Mouse (Mus musculus) cortical plate, adult 2 months (tissue): Measurements from ENCODE around the gene Tmem9b. TPM values are rescaled to one million over a fixed set of nuclear protein-coding genes. Genes with fewer than 3 reads are reported as not detected.

Source experiments
- H3K27ac ChIP-seq: fragments of 200-500 bp; 2 replicates; pipeline ENCODE4 v1.5.1; 2012; ENCODE audit warnings: low read length, control low read depth, inconsistent platforms; ENCODE audit not compliant: insufficient read depth
- H3K4me1 ChIP-seq: fragments of 200-500 bp; 2 replicates; pipeline ENCODE4 v1.6.1; 2011; ENCODE audit warnings: low read length; ENCODE audit not compliant: control insufficient read depth, insufficient read depth
- H3K4me3 ChIP-seq: fragments of 200-500 bp; 2 replicates; pipeline ENCODE4 v1.5.1; 2011; ENCODE audit warnings: mild to moderate bottlenecking, low read length, control low read depth; ENCODE audit not compliant: insufficient read depth
- CTCF ChIP-seq: fragments of 200-500 bp; IDR thresholded peaks from 2 replicates; pipeline ENCODE4 v1.5.1; 2011; ENCODE audit warnings: mild to moderate bottlenecking, control low read depth, low read length; ENCODE audit not compliant: insufficient read depth; ENCODE audit errors: extremely low read depth
- POLR2A ChIP-seq: fragments of 200-500 bp; IDR thresholded peaks from 2 replicates; pipeline ENCODE4 v1.6.1; 2011; ENCODE audit warnings: mild to moderate bottlenecking, low read length, control low read depth; ENCODE audit not compliant: insufficient read depth; ENCODE audit errors: extremely low read depth
- polyA plus RNA-seq: library from polyadenylated mRNA; depleted of rRNA; stranded (reverse); fragments of >200 nt; gene quantifications from 2 replicates; pipeline ENCODE4 v1.2.3, GENCODE M21; 2012

The Tmem9b gene
- polyA plus RNA-seq, 1 experiment, result 153 TPM

- no peak overlapping the region for H3K4me3 ChIP-seq
- no peak for TF ChIP-seq POLR2A
- no peak for TF ChIP-seq CTCF
- H3K27ac ChIP-seq, result no peak overlapping the region
- peaks cover 3% of the 10 kb centered on the region; the same call in 1 of the 2 replicates for H3K4me1 ChIP-seq
These were observed 4.9 kb downstream of the Tmem9b start for GRCm38 (mm10) chr7:109747747-109748146.

GRCm38 (mm10) chr7:109741703-109742102 lies 11.0 kb downstream of the Tmem9b start:
- Histone ChIP-seq H3K27ac (no peak overlapping the region), H3K4me3 (no peak overlapping the region), H3K4me1 (no peaks in the 10 kb centered on the region)
- no peak for TF ChIP-seq CTCF
- TF ChIP-seq POLR2A, result no peak

- TF ChIP-seq POLR2A (no peak), CTCF (no peak)
- Histone ChIP-seq H3K27ac (no peak overlapping the region), H3K4me1 (no peaks in the 10 kb centered on the region), H3K4me3 (no peak overlapping the region)
These were observed 11.6 kb downstream of the Tmem9b start for GRCm38 (mm10) chr7:109741060-109741459.

- H3K27ac ChIP-seq, result no peak overlapping the region
- no peaks in the 10 kb centered on the region for H3K4me1 ChIP-seq
- TF ChIP-seq POLR2A, result no peak
- TF ChIP-seq CTCF, result no peak
- no peak overlapping the region for H3K4me3 ChIP-seq
These were observed 12.8 kb downstream of the Tmem9b start for GRCm38 (mm10) chr7:109739822-109740370.

GRCm38 (mm10) chr7:109734806-109735205 lies 17.9 kb downstream of the Tmem9b start:
- Histone ChIP-seq H3K27ac (no peak overlapping the region), H3K4me3 (no peak overlapping the region), H3K4me1 (no peaks in the 10 kb centered on the region)
- no peak for TF ChIP-seq POLR2A
- TF ChIP-seq CTCF, result no peak

- TF ChIP-seq CTCF, result no peak
- TF ChIP-seq POLR2A, result no peak
- Histone ChIP-seq H3K27ac (no peak within 1 kb of the TSS), H3K4me1 (peaks cover 1% of the 10 kb centered on the region; the same call in 1 of the 2 replicates), H3K4me3 (no peak within 1 kb of the TSS)
These were observed 21.0 kb downstream of the Tmem9b start, which contains the start of gene Ascl3 for GRCm38 (mm10) chr7:109731626-109732025. Gene Ascl3, minus strand, starts transcription at chr7:109731726.

- no peak within 1 kb of the TSS for H3K4me3 ChIP-seq
- no peak within 1 kb of the TSS for H3K27ac ChIP-seq
- no peak for TF ChIP-seq POLR2A
- no peak for TF ChIP-seq CTCF
- H3K4me1 ChIP-seq, result no peaks in the 10 kb centered on the region
These were observed 29.0 kb downstream of the Tmem9b start, which contains the start of gene BC051019 for GRCm38 (mm10) chr7:109723697-109724096. Gene BC051019, minus strand, starts transcription at chr7:109723850.

GRCm38 (mm10) chr7:109723114-109723513 lies 29.6 kb downstream of the Tmem9b start:
- H3K27ac ChIP-seq, result no peak overlapping the region
- no peaks in the 10 kb centered on the region for H3K4me1 ChIP-seq
- TF ChIP-seq CTCF (no peak), POLR2A (no peak)
- H3K4me3 ChIP-seq, result no peak overlapping the region

- no peak overlapping the region for H3K27ac ChIP-seq
- TF ChIP-seq CTCF (no peak), POLR2A (no peak)
- H3K4me1 ChIP-seq, result no peaks in the 10 kb centered on the region
- H3K4me3 ChIP-seq, result no peak overlapping the region
These were observed 30.1 kb downstream of the Tmem9b start for GRCm38 (mm10) chr7:109722618-109723017.

GRCm38 (mm10) chr7:109719286-109719685 lies 33.4 kb downstream of the Tmem9b start:
- Histone ChIP-seq H3K4me1 (no peaks in the 10 kb centered on the region), H3K27ac (no peak overlapping the region)
- no peak for TF ChIP-seq POLR2A
- peak; percentile 56; the same call in 1 of the 2 replicates for TF ChIP-seq CTCF

More at GRCm38 (mm10) chr7:109719286-109719685, 33.4 kb downstream of the Tmem9b start:
- H3K4me3 ChIP-seq, result no peak overlapping the region
